Comparison of ENCODE assay signal across 10 mouse cellular contexts in genomic region chr6:103558894-103559225, GRCm38 (mm10). TPM values are rescaled to one million over a fixed set of nuclear protein-coding genes. Genes with fewer than 3 reads are reported as not detected.
DNase-seq lines count a peak whose midpoint lies in the region; ATAC-seq lines count a peak whose summit lies in the region.
"Had no signal": no experiment of that assay in that cellular context is flagged by ENCODE, and none has a peak within 500 bp of the region (broad histone marks: within the 10 kb centered on the region; RNA-seq: fewer than 3 reads in every experiment).

No protein-coding gene starts in this region.

- WGBS in heart, embryonic 12.5 days = 36% methylated on average over 3 of the region's 3 CpGs
- 19% methylated on average over 3 of the region's 3 CpGs for WGBS in hindbrain, embryonic 14.5 days

- no peak overlapping the region for H3K27ac ChIP-seq in heart, embryonic 12.5 days (ENCODE audit: poor library complexity, severe bottlenecking)
- H3K27ac ChIP-seq in hindbrain, embryonic 14.5 days = peak overlapping the region; percentile 69
- H3K27ac ChIP-seq: heart, adult 2 months; liver, embryonic 14.5 days had no signal

- no peaks in the 10 kb centered on the region for H3K36me3 ChIP-seq in heart, embryonic 12.5 days
- no peaks in the 10 kb centered on the region for H3K36me3 ChIP-seq in hindbrain, embryonic 14.5 days (replicated peaks; ENCODE audit: control insufficient read depth, insufficient read depth)

- intact Hi-C loops in gastrocnemius, postnatal 36 days (cut with DNase I) = no loop called here

- ATAC-seq in heart, embryonic 12.5 days (ENCODE audit: insufficient number of reproducible peaks, low FRiP score) = no peak
- ATAC-seq in hindbrain, embryonic 14.5 days (ENCODE audit: low FRiP score) = peak; percentile 82
- ATAC-seq in megakaryocyte-erythroid progenitor cell, adult 5-6 weeks (replicated peaks; ENCODE audit: low FRiP score, low TSS enrichment, poor library complexity, severe bottlenecking) = no peak

- peaks cover 8% of the 10 kb centered on the region for H3K4me1 ChIP-seq in heart, embryonic 12.5 days (replicated peaks)
- H3K4me1 ChIP-seq in hindbrain, embryonic 14.5 days (replicated peaks; ENCODE audit: control insufficient read depth, insufficient read depth, low read length) = peaks cover 41% of the 10 kb centered on the region

- DNase-seq in heart, adult 11 months = peak; percentile 28
- peak; percentile 51 to 65 for DNase-seq in adrenal gland, postnatal 36 days
- peak; percentile 78 for DNase-seq in hindbrain, embryonic 14.5 days (ENCODE audit: low spot score)
- DNase-seq in lung, postnatal 36 days = peak; percentile 6
- no peak for DNase-seq in spleen, postnatal 14 days (ENCODE audit: low spot score in 2 of 2)
- no peak for DNase-seq in gastrocnemius, postnatal 36 days

- H3K4me3 ChIP-seq in heart, embryonic 12.5 days = no peak overlapping the region
- H3K4me3 ChIP-seq in hindbrain, embryonic 14.5 days (replicated peaks; ENCODE audit: low read length) = no peak overlapping the region
- H3K4me3 ChIP-seq: heart, adult 2 months had no signal

- H3K27me3 ChIP-seq in heart, embryonic 12.5 days (replicated peaks) = no peaks in the 10 kb centered on the region
- no peaks in the 10 kb centered on the region for H3K27me3 ChIP-seq in hindbrain, embryonic 14.5 days (ENCODE audit: control insufficient read depth, insufficient read depth, low read length)

- no peak overlapping the region for H3K4me2 ChIP-seq in heart, embryonic 12.5 days
- H3K4me2 ChIP-seq in hindbrain, embryonic 14.5 days (replicated peaks) = peak overlapping the region; percentile 9; the same call in 1 of the 2 replicates

- no peaks in the 10 kb centered on the region for H3K9me3 ChIP-seq in heart, embryonic 12.5 days (replicated peaks)
- no peaks in the 10 kb centered on the region for H3K9me3 ChIP-seq in hindbrain, embryonic 14.5 days (ENCODE audit: control insufficient read depth, low read length)

- H3K9ac ChIP-seq in heart, embryonic 12.5 days = no peak overlapping the region
- no peak overlapping the region for H3K9ac ChIP-seq in hindbrain, embryonic 14.5 days
- H3K9ac ChIP-seq: liver, embryonic 14.5 days had no signal

RNA-seq across cellular contexts. Expression of gene Chl1, which starts 48.5 kb away (rescaled TPM):
- 0.08 TPM in 1 of 2 replicates, not detected in the other for polyA plus RNA-seq in heart, embryonic 12.5 days (2016; fragmentation: Nextera tagmentation; extraction: Ambion mirVana)
- 1 to 10 TPM; 1.3 to 2.9 TPM for total RNA-seq in adrenal gland, postnatal 36 days (2021)
- 137 and 150 TPM in 2 replicates for polyA plus RNA-seq in hindbrain, embryonic 14.5 days (2014; fragmentation: Nextera tagmentation; extraction: Ambion mirVana)
- not detected in 2 replicates for total RNA-seq in megakaryocyte-erythroid progenitor cell, adult 5-6 weeks (2014; fragmentation: Nextera tagmentation)
- total RNA-seq in megakaryocyte-erythroid progenitor cell, adult 5-6 weeks (2017) = not detected in 2 replicates
- under 1 TPM; 0.30 to 0.51 TPM for total RNA-seq in gastrocnemius, postnatal 36 days (2021)

Comparison
In these comparisons a context has a peak if more than half of its experiments do, and no peak if none do; other contexts are left out.
1. DNase-seq: peak in heart, adult 11 months (single experiment), adrenal gland, postnatal 36 days (2 of 2), hindbrain, embryonic 14.5 days (single experiment) and lung, postnatal 36 days (single experiment); none in spleen, postnatal 14 days (0 of 2) and gastrocnemius, postnatal 36 days (0 of 2).